Mouse (Mus musculus) fibroblast of lung, adult 2 months (primary cell): ENCODE measurements around the gene Mrpl45.
"Not testable (repeated sequence)": the region's sequence is repeated elsewhere in the genome, so short reads cannot be mapped to it uniquely, and the experiment has no call there.

Experiments used
- DNase-seq: peaks from one replicate; pipeline ENCODE4 v3.0.0-alpha.2; 2011; ENCODE audit warnings: low read depth

Mrpl45 gene

GRCm38 (mm10) chr11:97296542-97296941, 19.0 kb upstream of the Mrpl45 start:
- no peak for DNase-seq

GRCm38 (mm10) chr11:97299939-97300338, 15.6 kb upstream of the Mrpl45 start:
- DNase-seq, result no peak

- no peak for DNase-seq
These were observed 14.1 kb upstream of the Mrpl45 start for GRCm38 (mm10) chr11:97301406-97301805.

GRCm38 (mm10) chr11:97302231-97302781, 13.2 kb upstream of the Mrpl45 start:
- DNase-seq, result peak; percentile 97

GRCm38 (mm10) chr11:97304631-97305030, 10.9 kb upstream of the Mrpl45 start:
- DNase-seq, result no peak

GRCm38 (mm10) chr11:97307294-97308069, 8.0 kb upstream of the Mrpl45 start:
- DNase-seq, result no peak

GRCm38 (mm10) chr11:97308806-97309450, 6.6 kb upstream of the Mrpl45 start:
- DNase-seq, result no peak

- DNase-seq, result peak; percentile 94
These were observed 6.1 kb upstream of the Mrpl45 start for GRCm38 (mm10) chr11:97309451-97309836.

- peak; percentile 89 for DNase-seq
These were observed 5.5 kb upstream of the Mrpl45 start for GRCm38 (mm10) chr11:97309911-97310571.

GRCm38 (mm10) chr11:97310895-97311631, 4.5 kb upstream of the Mrpl45 start:
- no peak for DNase-seq

GRCm38 (mm10) chr11:97312871-97313270, 2.6 kb upstream of the Mrpl45 start:
- DNase-seq, result not testable (repeated sequence)

- DNase-seq, result no peak
These were observed 1.4 kb upstream of the Mrpl45 start for GRCm38 (mm10) chr11:97314110-97314509.

GRCm38 (mm10) chr11:97314751-97315503, 589 bp upstream of the Mrpl45 start:
- no peak for DNase-seq

GRCm38 (mm10) chr11:97321197-97321596, 5.7 kb downstream of the Mrpl45 start:
- DNase-seq, result no peak

- DNase-seq, result not testable (repeated sequence)
These were observed 6.5 kb downstream of the Mrpl45 start for GRCm38 (mm10) chr11:97321894-97322600.

GRCm38 (mm10) chr11:97325224-97325623, 9.7 kb downstream of the Mrpl45 start:
- no peak for DNase-seq

- no peak for DNase-seq
These were observed 12.6 kb downstream of the Mrpl45 start for GRCm38 (mm10) chr11:97328148-97328547.

- no peak for DNase-seq
These were observed 14.8 kb downstream of the Mrpl45 start for GRCm38 (mm10) chr11:97330315-97330714.

- peak; percentile 48 for DNase-seq
These were observed 16.0 kb downstream of the Mrpl45 start for GRCm38 (mm10) chr11:97331231-97332190.
